9 mouse cellular contexts compared by ENCODE assay signal in the genomic region with DNA sequence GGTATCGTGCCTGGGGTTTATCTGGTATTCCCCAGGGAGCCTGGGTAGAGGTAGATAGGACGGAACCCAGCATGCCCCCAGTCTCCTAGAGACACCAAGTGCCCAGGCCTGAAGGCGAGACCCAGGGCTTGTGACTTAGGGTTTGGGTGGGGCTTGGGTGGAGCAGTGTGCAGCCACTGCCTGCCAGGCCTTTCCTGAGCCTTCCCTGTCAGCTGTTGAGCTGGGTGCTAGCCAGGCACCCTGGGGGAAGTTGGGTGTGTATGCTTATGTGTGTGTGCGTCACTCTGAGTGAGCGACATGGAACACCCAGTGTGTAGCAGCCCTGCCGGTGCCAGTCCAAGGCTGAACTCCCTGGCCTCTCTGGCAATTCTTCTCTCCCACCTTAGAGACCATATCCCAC.
DNase-seq lines count a peak whose midpoint lies in the region; ATAC-seq and TF ChIP-seq lines count a peak whose summit lies in the region.
"Had no signal": no experiment of that assay in that cellular context is flagged by ENCODE, and none has a peak within 500 bp of the region (broad histone marks: within the 10 kb centered on the region; RNA-seq: fewer than 3 reads in every experiment).

No protein-coding gene starts in this region.

- no peak overlapping the region for H3ac ChIP-seq in C2C12 (ENCODE audit: control insufficient read depth, insufficient read length, low read depth)

- ATAC-seq in forebrain, embryonic 14.5 days: peak; percentile 19; the same call in 1 of the 2 replicates
- ATAC-seq in forebrain, embryonic 12.5 days (ENCODE audit: low FRiP score): no peak
- 0 out of 2 replicates have a peak, but pooled peaks have one; percentile 16 for ATAC-seq in erythroid progenitor cell, adult 5-6 weeks (replicated peaks; ENCODE audit: low FRiP score, poor library complexity, severe bottlenecking)
- 0 out of 2 replicates have a peak, but pooled peaks have one; percentile 44 for ATAC-seq in limb, embryonic 15.5 days (ENCODE audit: insufficient number of reproducible peaks, low FRiP score, low TSS enrichment, low read depth)

- no peaks in the 10 kb centered on the region for H3K36me3 ChIP-seq in forebrain, embryonic 14.5 days (ENCODE audit: control insufficient read depth, insufficient read depth, low read length)
- H3K36me3 ChIP-seq in forebrain, embryonic 12.5 days (replicated peaks): no peaks in the 10 kb centered on the region
- H3K36me3 ChIP-seq in C2C12 (ENCODE audit: control insufficient read depth, insufficient read depth): no peaks in the 10 kb centered on the region
- no peaks in the 10 kb centered on the region for H3K36me3 ChIP-seq in limb, embryonic 15.5 days
- H3K36me3 ChIP-seq: heart, embryonic 13.5 days had no signal

- no peaks in the 10 kb centered on the region for H3K79me2 ChIP-seq in C2C12 (ENCODE audit: control insufficient read depth, insufficient read depth)

- H3K9ac ChIP-seq in forebrain, embryonic 14.5 days (ENCODE audit: low read length): no peak overlapping the region
- H3K9ac ChIP-seq in forebrain, embryonic 12.5 days: no peak overlapping the region
- H3K9ac ChIP-seq in limb, embryonic 15.5 days: no peak overlapping the region
- H3K9ac ChIP-seq: heart, embryonic 13.5 days had no signal

- H3K27ac ChIP-seq in forebrain, embryonic 14.5 days (ENCODE audit: low read depth, low read length): no peak overlapping the region
- H3K27ac ChIP-seq in forebrain, embryonic 12.5 days: no peak overlapping the region
- no peak overlapping the region for H3K27ac ChIP-seq in limb, embryonic 15.5 days
- H3K27ac ChIP-seq: heart, embryonic 13.5 days had no signal

- no peaks in the 10 kb centered on the region for H3K79me3 ChIP-seq in C2C12 (ENCODE audit: low read depth)

- no peak overlapping the region for H3K4me2 ChIP-seq in forebrain, embryonic 14.5 days (ENCODE audit: low read length)
- no peak overlapping the region for H3K4me2 ChIP-seq in forebrain, embryonic 12.5 days
- H3K4me2 ChIP-seq in limb, embryonic 15.5 days: no peak overlapping the region
- H3K4me2 ChIP-seq: heart, embryonic 13.5 days had no signal

- H3K9me3 ChIP-seq in forebrain, embryonic 14.5 days (replicated peaks; ENCODE audit: control insufficient read depth, low read length): no peaks in the 10 kb centered on the region
- no peaks in the 10 kb centered on the region for H3K9me3 ChIP-seq in forebrain, embryonic 12.5 days
- no peaks in the 10 kb centered on the region for H3K9me3 ChIP-seq in limb, embryonic 15.5 days
- H3K9me3 ChIP-seq: heart, embryonic 13.5 days had no signal

- no peaks in the 10 kb centered on the region for H3K27me3 ChIP-seq in forebrain, embryonic 14.5 days (replicated peaks; ENCODE audit: control insufficient read depth, insufficient read depth, low read length)
- H3K27me3 ChIP-seq in forebrain, embryonic 12.5 days: 0 out of 2 replicates have a peak, but pooled peaks cover 6% of the 10 kb centered on the region
- H3K27me3 ChIP-seq in C2C12 (ENCODE audit: control insufficient read depth, insufficient read depth, insufficient read length): no peaks in the 10 kb centered on the region
- no peaks in the 10 kb centered on the region for H3K27me3 ChIP-seq in limb, embryonic 15.5 days

- no peak overlapping the region for H3K4me3 ChIP-seq in forebrain, embryonic 14.5 days (ENCODE audit: low read depth, low read length)
- H3K4me3 ChIP-seq in forebrain, embryonic 12.5 days (replicated peaks): no peak overlapping the region
- no peak overlapping the region for H3K4me3 ChIP-seq in C2C12 (ENCODE audit: insufficient read depth, poor library complexity, severe bottlenecking)
- no peak overlapping the region for H3K4me3 ChIP-seq in limb, embryonic 15.5 days
- H3K4me3 ChIP-seq: heart, embryonic 13.5 days had no signal

- H3K4me1 ChIP-seq in forebrain, embryonic 14.5 days (ENCODE audit: control insufficient read depth, insufficient read depth, low read length): peaks cover 18% of the 10 kb centered on the region
- H3K4me1 ChIP-seq in forebrain, embryonic 12.5 days: peaks cover 16% of the 10 kb centered on the region
- peaks cover 17% of the 10 kb centered on the region for H3K4me1 ChIP-seq in limb, embryonic 15.5 days

- TF ChIP-seq CTCF in C2C12 (IDR thresholded peaks at IDR 0.05; ENCODE audit: control insufficient read depth, insufficient read depth, insufficient read length): no peak

- WGBS in forebrain, embryonic 14.5 days: 68% methylated on average over 6 of the region's 6 CpGs
- 87% methylated on average over 6 of the region's 6 CpGs for WGBS in forebrain, embryonic 12.5 days
- 66% methylated on average over 6 of the region's 6 CpGs for WGBS in limb, embryonic 15.5 days

- no peak for DNase-seq in forebrain, embryonic 14.5 days (ENCODE audit: low spot score)
- no peak for DNase-seq in Muller cell, postnatal 12 days (ENCODE audit: inconsistent ontology term)
- no peak for DNase-seq in spleen, adult 18-20 months
- no peak for DNase-seq in thymus, postnatal 10 days (ENCODE audit: low spot score in 2 of 2)

TF ChIP-seq in C2C12, 6 proteins besides CTCF, POLR2A, EP300 and RAD21:
- TF ChIP-seq USF1 (IDR thresholded peaks at IDR 0.05; ENCODE audit: low read depth) (no peak), MAX (IDR thresholded peaks at IDR 0.05) (no peak), MYOD1 (IDR thresholded peaks at IDR 0.05; ENCODE audit: control insufficient read depth, insufficient read length, low read depth) (peak; percentile 82)
